Mouse (Mus musculus): Measurements from ENCODE around the gene Zfp335.

- TF ChIP-seq EP300 (IDR thresholded peaks at IDR 0.05; ENCODE audit: low read depth), result no peak
- no peak for TF ChIP-seq CTCF (IDR thresholded peaks at IDR 0.05; ENCODE audit: low read depth)
These were observed 27.5 kb upstream of the Zfp335 start for GRCm38 (mm10) chr2:164939106-164939505.
